Mouse (Mus musculus) splenic B cell, adult 2 months (primary cell): ENCODE measurements at regions not wholly inside any gene's neighbourhood (a gene's known extent, or its start where the extent isn't known, plus 50 kb on each side); places are given as distances from the start of the nearest gene placed in this dataset.

Experiments used
- DNase-seq: peaks from one replicate; pipeline ENCODE4 v3.0.0-alpha.2; 2011; ENCODE audit warnings: low read depth, low spot score
- H3K27me3 ChIP-seq: 2 replicates; pipeline ENCODE4 v1.6.1; 2012; ENCODE audit warnings: mild to moderate bottlenecking, low read length, moderate library complexity, mixed read lengths; ENCODE audit not compliant: control insufficient read depth, poor library complexity, insufficient read depth, severe bottlenecking
- H3K36me3 ChIP-seq: 2 replicates; pipeline ENCODE4 v1.6.1; 2012; ENCODE audit warnings: mild to moderate bottlenecking, low read length, moderate library complexity, mixed read lengths; ENCODE audit not compliant: control insufficient read depth, poor library complexity, insufficient read depth, severe bottlenecking

- H3K27me3 ChIP-seq: no peaks in the 10 kb centered on the region
- DNase-seq: no peak
- H3K36me3 ChIP-seq: no peaks in the 10 kb centered on the region
Measured at GRCm38 (mm10) chr12:57958527-57958926, 253.0 kb upstream of the Sstr1 start.

GRCm38 (mm10) chr12:57960171-57960570 lies 251.4 kb upstream of the Sstr1 start:
- DNase-seq: no peak
- Histone ChIP-seq H3K27me3 (no peaks in the 10 kb centered on the region), H3K36me3 (no peaks in the 10 kb centered on the region)

DNA sequence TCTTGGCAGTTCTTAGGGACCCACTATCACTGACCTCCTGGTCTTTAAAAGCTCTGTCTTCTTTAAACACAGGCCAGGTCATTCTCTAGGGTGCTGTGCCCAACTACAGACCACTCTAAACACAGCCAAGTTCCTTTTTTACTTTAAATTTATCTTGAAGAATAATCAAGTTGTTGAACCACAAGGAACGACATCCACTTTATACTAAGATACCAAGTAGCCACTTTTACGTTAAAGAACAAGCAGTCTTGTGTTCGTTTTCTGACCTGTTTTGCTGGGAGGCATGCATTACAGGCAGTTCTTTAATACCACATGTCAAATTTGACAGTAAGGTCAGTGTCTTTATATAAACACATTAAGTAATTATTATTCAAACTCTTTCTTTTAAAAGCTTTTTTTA lies 242.4 kb upstream of the Sstr1 start:
- H3K36me3 ChIP-seq: no peaks in the 10 kb centered on the region
- no peaks in the 10 kb centered on the region for H3K27me3 ChIP-seq
- no peak for DNase-seq

DNA sequence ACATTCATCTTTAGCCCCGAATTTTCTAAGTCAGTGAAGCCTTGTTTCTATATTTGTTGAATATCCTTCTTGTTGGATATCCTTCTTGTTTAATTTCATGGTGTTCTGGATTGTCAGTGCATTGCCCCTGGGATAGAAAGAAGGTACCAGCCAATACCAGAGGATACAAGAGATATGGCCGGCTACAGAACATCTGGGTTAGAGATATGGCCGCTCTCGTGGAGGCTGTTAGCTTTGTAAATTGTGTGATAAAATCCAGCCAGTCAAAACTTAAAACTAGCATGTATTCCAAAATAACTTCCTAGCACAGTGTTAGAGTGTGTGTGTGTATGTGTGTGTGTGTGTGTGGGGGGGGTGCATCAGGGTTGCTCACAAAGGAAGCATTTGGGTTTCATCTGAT lies 241.4 kb upstream of the Sstr1 start:
- no peaks in the 10 kb centered on the region for H3K36me3 ChIP-seq
- H3K27me3 ChIP-seq: no peaks in the 10 kb centered on the region
- DNase-seq: no peak

GRCm38 (mm10) chr12:57972484-57972883 lies 239.1 kb upstream of the Sstr1 start:
- Histone ChIP-seq H3K36me3 (no peaks in the 10 kb centered on the region), H3K27me3 (no peaks in the 10 kb centered on the region)
- DNase-seq: no peak
